15 mouse cellular contexts compared by ENCODE assay signal in the genomic region with DNA sequence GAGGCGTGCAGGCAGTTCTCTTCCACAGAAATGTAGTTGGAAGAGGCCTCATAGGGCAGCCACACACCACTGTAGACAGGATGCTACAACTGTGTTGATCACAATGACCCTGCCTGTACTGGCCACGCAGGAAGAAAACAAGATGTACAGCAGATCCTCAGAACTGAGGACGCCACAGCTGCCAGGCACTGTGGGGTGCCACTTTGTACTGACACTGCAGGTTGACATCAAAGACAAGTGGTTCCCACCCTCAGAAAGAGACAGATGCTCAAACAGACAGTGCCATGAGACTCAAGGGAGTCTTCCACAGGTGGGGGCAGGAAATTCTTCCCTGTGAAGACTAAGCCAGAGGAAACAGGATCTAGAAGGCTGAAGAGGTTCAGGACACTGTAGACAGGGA. TPM values are rescaled to one million over a fixed set of nuclear protein-coding genes. Genes with fewer than 3 reads are reported as not detected.
"Had no signal": no experiment of that assay in that cellular context is flagged by ENCODE, and none has a peak within 500 bp of the region (broad histone marks: within the 10 kb centered on the region; RNA-seq: fewer than 3 reads in every experiment).

No protein-coding gene starts in this region.

- H3K9me3 ChIP-seq: limb, embryonic 10.5 days; liver, embryonic 15.5 days; midbrain, embryonic 10.5 days had no signal

- ATAC-seq: intestine, postnatal 0 days; midbrain, embryonic 16.5 days had no signal

- H3K27me3 ChIP-seq: liver, embryonic 15.5 days had no signal

- H3K4me2 ChIP-seq: liver, embryonic 11.5 days; liver, embryonic 15.5 days; lung, embryonic 14.5 days had no signal

- H3K4me3 ChIP-seq: limb, embryonic 10.5 days; liver, embryonic 15.5 days; midbrain, embryonic 10.5 days had no signal

- H3K27ac ChIP-seq: limb, embryonic 10.5 days; liver, embryonic 15.5 days; midbrain, embryonic 10.5 days had no signal

- H3K9ac ChIP-seq: liver, embryonic 15.5 days; lung, embryonic 14.5 days had no signal

- DNase-seq: kidney, adult 8-10 months; kidney, postnatal 25 days; layer of hippocampus, adult 9-11 months; lung, embryonic 14.5 days; lung, postnatal 10 days; lung, postnatal 4 days; right cerebral cortex, adult 18-20 months; right cerebral cortex, postnatal 25 days had no signal

- H3K4me1 ChIP-seq: limb, embryonic 10.5 days; midbrain, embryonic 10.5 days had no signal

RNA-seq across cellular contexts. Expression of gene Ccdc96, which starts 35.4 kb away (rescaled TPM):
- polyA plus RNA-seq: small intestine, adult 2 months had no signal
